In the genomic region with DNA sequence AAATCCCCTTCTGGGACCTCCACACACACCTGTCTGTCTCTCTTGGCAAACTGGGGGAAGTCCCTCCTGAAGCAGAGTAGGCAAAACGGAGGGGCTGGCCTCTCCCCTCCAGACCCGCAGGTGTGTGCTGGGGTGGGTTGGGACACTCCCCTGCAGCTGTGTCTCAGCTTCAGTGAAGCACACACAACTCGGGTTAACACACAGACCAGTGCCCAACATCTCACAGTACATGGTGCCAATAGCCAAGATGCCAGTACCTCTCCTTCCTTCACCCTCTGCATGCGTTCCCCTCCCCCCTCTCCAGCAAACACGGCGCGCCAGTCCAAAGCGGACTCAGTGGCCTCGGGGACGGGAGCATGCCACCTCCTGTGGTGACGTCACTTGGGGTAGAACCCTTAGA, we compare ENCODE assay signal across 8 mouse cellular contexts. TPM values are rescaled to one million over a fixed set of nuclear protein-coding genes. Genes with fewer than 3 reads are reported as not detected.
DNase-seq lines count a peak whose midpoint lies in the region; ATAC-seq and TF ChIP-seq lines count a peak whose summit lies in the region.

A gene (plus strand): TSS at position 268 of the 400 bp plus-strand sequence.

- no peak for TF ChIP-seq POLR2A in lung, adult 2 months (IDR thresholded peaks at IDR 0.05; ENCODE audit: borderline replicate concordance, extremely low read depth, low read depth, low read length)

- no peaks in the 10 kb centered on the region for H3K9me3 ChIP-seq in lung, embryonic 14.5 days (ENCODE audit: low read depth, low read length)
- H3K9me3 ChIP-seq in forebrain, embryonic 11.5 days (ENCODE audit: control insufficient read depth, low read length): no peaks in the 10 kb centered on the region
- no peaks in the 10 kb centered on the region for H3K9me3 ChIP-seq in neural tube, embryonic 15.5 days (replicated peaks)

- no peak for TF ChIP-seq CTCF in lung, embryonic 14.5 days (IDR thresholded peaks at IDR 0.05; ENCODE audit: low read depth)
- TF ChIP-seq CTCF in lung, adult 2 months (IDR thresholded peaks at IDR 0.05; ENCODE audit: insufficient read depth, low read length): no peak

- DNase-seq in lung, embryonic 14.5 days: no peak
- no peak for DNase-seq in lung, adult 2 months
- no peak for DNase-seq in forebrain, embryonic 11.5 days (ENCODE audit: low spot score)
- peak; percentile 50 for DNase-seq in kidney, postnatal 10 days
- DNase-seq in adrenal gland, postnatal 4 days (ENCODE audit: low spot score in 2 of 2): no peak
- DNase-seq in lung, postnatal 25 days (ENCODE audit: low spot score): no peak
- DNase-seq in gastrocnemius, adult 8-10 months (ENCODE audit: low spot score in 2 of 2): no peak

- WGBS in lung, embryonic 14.5 days: 1% methylated on average over 11 of the region's 11 CpGs
- WGBS in lung, adult 2 months: 3% methylated on average over 11 of the region's 11 CpGs
- 1% methylated on average over 11 of the region's 11 CpGs for WGBS in forebrain, embryonic 11.5 days
- WGBS in neural tube, embryonic 15.5 days: 1% methylated on average over 11 of the region's 11 CpGs

- 0 out of 2 replicates have a peak, but pooled peaks cover 2% of the 10 kb centered on the region for H3K4me1 ChIP-seq in lung, embryonic 14.5 days (ENCODE audit: insufficient read depth)
- no peaks in the 10 kb centered on the region for H3K4me1 ChIP-seq in lung, adult 2 months (ENCODE audit: control insufficient read depth, insufficient read depth, low read length)
- peaks cover 18% of the 10 kb centered on the region; the same call in 1 of the 2 replicates for H3K4me1 ChIP-seq in forebrain, embryonic 11.5 days (replicated peaks; ENCODE audit: control insufficient read depth, insufficient read depth, low read length)
- H3K4me1 ChIP-seq in neural tube, embryonic 15.5 days: peaks cover 32% of the 10 kb centered on the region

- no peak for ATAC-seq in lung, embryonic 14.5 days (ENCODE audit: insufficient read depth)
- ATAC-seq in forebrain, embryonic 11.5 days (replicated peaks; ENCODE audit: low FRiP score): no peak
- no peak for ATAC-seq in neural tube, embryonic 15.5 days (ENCODE audit: low FRiP score)

- H3K27ac ChIP-seq in lung, embryonic 14.5 days (ENCODE audit: low read depth): no peak within 1 kb of the TSS
- H3K27ac ChIP-seq in forebrain, embryonic 11.5 days (ENCODE audit: low read depth, low read length): no peak within 1 kb of the TSS
- no peak within 1 kb of the TSS for H3K27ac ChIP-seq in neural tube, embryonic 15.5 days (replicated peaks)

- no peak within 1 kb of the TSS for H3K9ac ChIP-seq in lung, embryonic 14.5 days
- H3K9ac ChIP-seq in forebrain, embryonic 11.5 days (ENCODE audit: low read length): no peak within 1 kb of the TSS; the same call in 1 of the 2 replicates
- H3K9ac ChIP-seq in neural tube, embryonic 15.5 days (replicated peaks): peak within 1 kb of the TSS; percentile 27; the same call in 1 of the 2 replicates

- peaks cover 100% of the 10 kb centered on the region for H3K27me3 ChIP-seq in lung, embryonic 14.5 days (ENCODE audit: insufficient read depth, low read length)
- H3K27me3 ChIP-seq in forebrain, embryonic 11.5 days (ENCODE audit: control insufficient read depth, insufficient read depth, low read length): peaks cover 94% of the 10 kb centered on the region
- peaks cover 88% of the 10 kb centered on the region for H3K27me3 ChIP-seq in neural tube, embryonic 15.5 days (replicated peaks)

- no peaks in the 10 kb centered on the region for H3K36me3 ChIP-seq in lung, embryonic 14.5 days (ENCODE audit: insufficient read depth)
- no peaks in the 10 kb centered on the region for H3K36me3 ChIP-seq in forebrain, embryonic 11.5 days (ENCODE audit: control insufficient read depth, insufficient read depth, low read length)
- no peaks in the 10 kb centered on the region for H3K36me3 ChIP-seq in neural tube, embryonic 15.5 days

- peak within 1 kb of the TSS; percentile 28 for H3K4me3 ChIP-seq in lung, embryonic 14.5 days (ENCODE audit: low read depth, low read length)
- H3K4me3 ChIP-seq in lung, adult 2 months (replicated peaks; ENCODE audit: extremely low read depth, low read depth, low read length): no peak within 1 kb of the TSS
- H3K4me3 ChIP-seq in forebrain, embryonic 11.5 days (ENCODE audit: low read depth, low read length): peak within 1 kb of the TSS; percentile 6
- H3K4me3 ChIP-seq in neural tube, embryonic 15.5 days (replicated peaks): peak within 1 kb of the TSS; percentile 33

- H3K4me2 ChIP-seq in lung, embryonic 14.5 days: peak within 1 kb of the TSS; percentile 62
- H3K4me2 ChIP-seq in forebrain, embryonic 11.5 days (ENCODE audit: low read depth, low read length, severe bottlenecking): peak within 1 kb of the TSS; percentile 36
- H3K4me2 ChIP-seq in neural tube, embryonic 15.5 days: peak within 1 kb of the TSS; percentile 65

RNA-seq across cellular contexts. Expression of the gene that starts here (rescaled TPM):
- not detected in 2 replicates for polyA plus RNA-seq in lung, embryonic 14.5 days (2014; fragmentation: Nextera tagmentation; extraction: Ambion mirVana)
- polyA plus RNA-seq in lung, adult 2 months (2012; rRNA removed): 0.08 and 2.6 TPM in 2 replicates
- 1.5 and 2.4 TPM in 2 replicates for polyA plus RNA-seq in forebrain, embryonic 11.5 days (2014; fragmentation: Nextera tagmentation; extraction: Ambion mirVana)
- 0.09 and 0.20 TPM in 2 replicates for polyA plus RNA-seq in neural tube, embryonic 15.5 days (2015; fragmentation: Nextera tagmentation; extraction: Ambion mirVana)
- under 1 TPM; 0.23 to 0.50 TPM for total RNA-seq in adrenal gland, postnatal 4 days (2021)
- under 1 TPM in 1 of 4 experiments, not detected in 3; 0.16 TPM for total RNA-seq in gastrocnemius, adult 8-10 months (2022)
